Mouse (Mus musculus) adrenal gland, adult 2 months (tissue): ENCODE measurements around the gene Vsnl1. TPM values are rescaled to one million over a fixed set of nuclear protein-coding genes. Genes with fewer than 3 reads are reported as not detected.
A peak's percentile ranks its signal among the peaks of the same experiment; 100 is the strongest.

Experiments
- DNase-seq: peaks from one replicate; pipeline ENCODE4 v3.0.0; 2021
- long read RNA-seq: library from polyadenylated mRNA; stranded (forward); transcript quantifications from one replicate; pipeline ENCODE4 v2.0.0, GENCODE M21; 2021
- polyA plus RNA-seq: library from polyadenylated mRNA; depleted of rRNA; stranded (reverse); fragments of >200 nt; gene quantifications from 2 replicates; pipeline ENCODE4 v1.2.3, GENCODE M21; 2012; rRNA removed
- total RNA-seq, 2 experiments: library from RNA; stranded (reverse); gene quantifications; 2 replicates each; pipeline ENCODE4 v1.2.3; 2021

The Vsnl1 gene
- total RNA-seq = 10 to 100 TPM; 37.3 to 69.8 TPM
- 2.1 and 4.3 TPM in 2 replicates for polyA plus RNA-seq
- long read RNA-seq, transcript Vsnl1-201 (4 exons, 1,903 nt) = major isoform, 34 of 36 reads
- long read RNA-seq, partial matches to known transcripts = 2 of 36 reads
- long read RNA-seq, other reads (novel, unspliced or antisense) = 0 of 36 reads

DNA sequence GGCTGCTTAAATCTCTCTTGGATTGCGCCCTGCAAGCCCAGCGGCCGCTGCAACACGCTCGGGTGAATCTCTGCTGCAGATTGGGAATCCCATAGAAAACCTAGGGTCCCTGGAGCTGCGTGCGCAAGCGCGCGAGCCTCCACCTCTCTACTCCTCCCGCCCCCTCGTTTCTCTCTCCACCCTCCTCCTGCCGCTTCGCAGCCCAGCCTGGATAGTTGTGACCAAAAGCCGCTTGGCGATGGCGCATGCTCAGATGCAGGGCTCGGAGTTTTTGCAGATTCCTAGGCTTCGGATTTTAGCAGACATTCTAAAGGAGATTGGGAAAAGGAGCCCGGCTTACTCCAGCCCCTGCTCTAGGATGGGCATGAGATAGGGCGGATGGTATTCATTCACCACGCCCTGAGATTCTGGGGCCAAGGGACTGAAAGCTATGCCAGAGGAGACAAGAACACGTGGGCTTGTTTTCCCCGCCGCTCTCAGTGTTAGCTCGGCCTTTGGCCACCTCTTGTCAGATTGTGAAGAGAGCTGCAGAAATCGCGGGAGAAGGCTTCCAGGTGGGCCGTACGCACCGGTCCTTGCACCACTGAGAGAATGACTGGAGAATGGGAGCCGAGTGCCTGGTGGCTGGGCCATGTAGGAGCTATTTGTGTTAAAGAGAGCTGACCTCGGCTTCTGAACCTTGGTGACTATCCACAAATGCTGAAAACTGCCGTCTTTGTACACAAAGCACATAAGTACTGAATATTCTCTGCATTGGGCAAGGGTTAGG is at the start of gene Vsnl1:
Gene Vsnl1 (minus strand): TSS at position 117 of the 769 bp plus-strand sequence.
- DNase-seq = peak; percentile 91

DNA sequence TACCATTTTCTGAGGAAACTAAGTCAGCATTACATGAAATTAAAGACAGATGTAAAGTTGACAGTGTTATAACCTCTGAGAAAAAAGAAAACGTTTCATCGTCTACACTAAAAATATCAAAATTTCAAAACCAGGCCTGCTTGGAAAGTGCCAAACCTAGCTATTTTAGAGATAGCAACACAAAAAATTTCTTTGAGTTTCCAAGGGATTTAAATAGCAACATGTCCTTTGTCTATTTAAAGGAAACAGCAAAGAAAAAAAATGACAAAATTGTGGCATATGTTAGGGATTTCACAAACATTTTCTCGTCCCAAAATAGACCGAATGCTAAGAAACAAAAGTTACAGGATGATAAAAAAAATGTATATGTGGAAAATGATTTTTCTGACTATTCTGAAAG is 20.2 kb upstream of the Vsnl1 start:
- no peak for DNase-seq

DNA sequence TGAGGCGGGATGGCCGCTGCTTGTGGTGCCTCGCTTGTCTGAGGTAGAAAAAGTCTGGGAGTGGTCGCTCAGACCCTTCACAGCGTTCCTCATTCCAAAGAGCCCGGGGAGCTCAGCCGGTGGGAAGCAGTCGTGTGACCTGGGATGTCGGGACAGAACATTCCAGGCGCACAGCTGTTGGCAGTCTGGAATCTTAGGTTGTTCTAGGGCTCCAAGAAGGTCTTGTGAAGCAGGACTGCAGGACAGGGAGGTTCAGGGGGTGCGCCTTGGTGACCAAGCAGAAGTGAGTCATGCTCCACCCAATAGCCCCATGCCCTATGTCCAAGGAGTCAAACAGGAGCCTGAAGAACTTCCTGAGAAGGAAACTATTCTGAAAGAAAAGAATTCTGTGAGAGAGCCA is 19.8 kb upstream of the Vsnl1 start:
- DNase-seq = no peak

DNA sequence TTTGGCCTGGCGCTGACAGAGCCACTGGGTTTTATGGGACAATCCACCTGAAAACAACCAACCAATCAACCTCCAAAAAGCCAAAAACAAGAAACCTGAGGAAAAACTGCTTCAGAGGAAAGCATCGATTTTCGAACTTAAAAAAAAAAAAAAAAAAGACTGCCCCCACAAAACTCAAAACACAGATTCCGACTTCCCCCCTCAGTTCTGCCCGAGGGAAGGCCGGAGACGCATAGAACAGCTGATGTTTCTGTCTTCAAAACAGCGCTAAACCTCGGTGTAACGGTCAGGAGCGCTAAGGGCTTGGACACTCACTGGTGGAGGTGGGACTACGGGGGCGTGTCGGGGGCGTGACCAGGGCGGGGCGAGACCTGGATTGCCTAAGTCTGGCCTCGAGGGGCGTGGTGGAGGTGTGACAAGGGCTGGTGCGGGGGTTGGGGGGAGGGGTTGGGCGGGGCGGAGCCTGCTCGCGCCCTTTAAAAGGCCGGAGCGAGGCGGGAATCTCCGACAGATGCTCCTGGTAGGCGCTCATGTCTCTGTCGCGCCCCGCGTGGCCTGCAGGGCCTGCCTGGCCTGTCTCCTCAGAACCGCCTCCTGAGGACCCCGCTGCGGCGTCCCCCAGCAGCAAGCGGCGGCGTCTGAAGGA is 19.3 kb upstream of the Vsnl1 start, which contains the start of gene Rad51ap2:
Gene Rad51ap2 (plus strand): TSS at position 531 of the 646 bp plus-strand sequence.
- DNase-seq = peak; percentile 97

DNA sequence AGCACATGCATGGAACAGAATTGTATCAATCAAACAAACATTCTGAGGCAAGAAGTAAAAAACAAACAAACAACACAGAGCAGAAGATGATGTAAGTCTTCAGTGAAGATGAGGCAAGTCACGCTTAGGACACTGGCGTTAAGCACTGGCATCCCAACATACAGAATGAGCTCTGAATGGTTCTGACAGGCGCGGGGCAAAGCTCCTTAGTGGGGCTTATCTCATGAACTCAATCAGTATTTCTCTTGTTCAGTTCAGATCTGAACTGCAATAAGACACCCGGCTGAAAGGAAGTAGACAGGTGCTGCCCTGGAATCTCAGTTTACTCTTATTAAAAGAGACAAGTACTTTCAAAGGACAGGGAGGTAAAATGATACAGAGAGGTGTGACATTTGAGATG is 17.7 kb upstream of the Vsnl1 start:
- no peak for DNase-seq

DNA sequence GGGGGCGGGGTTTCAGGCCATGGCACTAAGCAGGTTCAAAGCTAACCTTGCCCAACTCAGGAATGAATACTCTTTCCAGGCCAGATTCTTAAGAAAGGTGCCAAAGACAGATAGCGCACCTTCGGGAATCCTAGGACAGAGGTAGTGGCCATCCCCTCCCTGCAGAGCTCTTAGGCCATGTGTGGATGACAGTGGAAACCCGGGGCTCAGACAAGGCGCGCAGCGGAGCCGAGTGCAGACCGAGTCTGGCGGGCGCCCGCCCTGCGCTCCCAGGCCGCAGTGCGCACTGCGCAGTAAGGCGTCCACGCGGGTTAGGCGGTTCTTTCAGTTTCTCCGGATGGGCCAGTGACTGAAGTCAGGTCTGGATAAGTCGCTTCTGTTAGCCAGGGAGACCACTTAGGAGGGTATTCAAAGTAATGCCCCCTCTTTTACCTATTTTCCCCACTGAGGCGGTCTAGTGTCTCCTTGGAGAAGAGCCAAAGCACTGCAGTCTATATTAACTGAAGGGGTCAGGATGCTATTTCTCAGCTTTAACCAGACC is 1.6 kb upstream of the Vsnl1 start:
- DNase-seq = peak; percentile 45

DNA sequence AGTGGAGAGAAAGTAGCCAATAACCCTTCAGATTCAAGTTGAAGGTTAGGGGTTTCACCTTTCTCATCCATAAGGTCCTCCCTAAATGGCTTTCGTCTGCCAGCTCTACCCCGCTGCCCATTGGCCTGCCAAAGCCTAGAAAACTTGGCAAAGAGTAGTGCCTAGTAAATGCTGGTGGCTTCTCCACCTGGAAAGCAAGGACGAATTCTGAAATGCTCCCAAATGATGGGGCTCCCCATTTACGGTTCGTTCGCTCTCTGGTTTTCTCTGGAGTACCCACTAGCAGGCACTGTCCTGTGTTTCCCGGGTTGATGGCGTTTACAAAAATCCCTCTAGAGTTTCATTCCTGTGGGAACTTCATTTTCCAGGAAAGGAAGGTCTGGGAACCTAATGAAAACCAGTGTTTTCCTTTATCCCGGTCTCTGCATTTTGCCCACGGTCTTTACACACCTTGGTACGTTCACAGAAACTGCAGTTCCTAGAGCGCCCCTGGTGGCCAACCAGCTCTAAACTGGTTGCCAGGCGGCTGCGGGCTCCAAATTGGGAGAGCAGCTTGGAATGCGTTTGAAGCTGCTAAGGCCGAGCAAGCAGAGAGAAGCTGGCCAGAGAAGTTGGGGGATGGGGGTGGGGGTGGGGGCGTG is 973 bp upstream of the Vsnl1 start:
- DNase-seq = peak; percentile 84

DNA sequence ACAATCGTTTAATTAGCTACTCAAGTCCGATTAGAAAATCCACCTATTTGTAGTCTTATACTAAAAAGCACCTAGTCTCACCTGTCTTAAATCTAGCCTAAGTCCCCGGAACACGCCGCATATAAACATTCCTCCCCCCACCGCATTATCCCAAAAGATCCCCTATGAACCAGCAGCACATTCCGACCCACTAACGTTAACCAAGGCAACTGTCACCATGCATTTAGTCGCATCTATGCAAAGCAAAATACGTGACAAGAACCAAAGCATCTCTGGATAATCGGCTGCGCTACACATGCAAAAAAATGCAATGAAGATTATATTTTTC is 426 bp downstream of the Vsnl1 start:
- DNase-seq = peak; percentile 15

DNA sequence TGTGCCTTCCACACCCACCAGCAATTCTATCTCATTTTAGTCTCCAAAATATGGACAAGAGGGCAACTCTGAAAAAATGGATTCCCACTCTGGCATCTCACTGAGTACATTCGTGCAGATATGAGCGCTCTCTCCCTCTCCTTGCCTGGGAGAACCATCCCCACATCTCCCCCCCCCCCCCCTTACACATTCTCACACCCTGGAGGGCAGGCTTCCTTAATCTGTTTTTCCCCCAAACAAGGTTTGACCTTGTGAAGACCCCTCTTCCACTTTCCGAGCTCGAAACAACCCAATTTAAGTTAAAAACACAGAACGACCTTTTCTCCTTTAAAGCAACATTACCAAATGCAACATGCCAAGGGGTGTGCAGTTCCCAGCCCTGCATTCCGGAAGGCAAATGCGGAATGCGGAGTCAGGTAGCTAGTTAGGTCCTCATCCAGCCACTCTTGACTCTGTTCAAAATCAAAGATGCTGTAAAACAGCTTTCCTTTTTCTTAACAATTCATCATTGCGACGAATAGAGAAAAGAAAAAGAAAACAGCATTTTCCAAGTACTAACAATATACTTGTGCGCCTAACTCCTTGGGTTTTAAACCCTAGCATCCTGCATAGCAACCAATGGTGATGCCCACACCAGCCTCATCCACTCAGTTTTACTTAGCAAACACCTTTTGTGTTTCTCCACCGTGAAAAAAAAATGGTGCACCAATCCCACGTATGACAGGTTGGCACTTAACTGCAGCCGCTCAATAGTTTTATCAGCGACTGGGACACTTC is 979 bp downstream of the Vsnl1 start:
- no peak for DNase-seq

DNA sequence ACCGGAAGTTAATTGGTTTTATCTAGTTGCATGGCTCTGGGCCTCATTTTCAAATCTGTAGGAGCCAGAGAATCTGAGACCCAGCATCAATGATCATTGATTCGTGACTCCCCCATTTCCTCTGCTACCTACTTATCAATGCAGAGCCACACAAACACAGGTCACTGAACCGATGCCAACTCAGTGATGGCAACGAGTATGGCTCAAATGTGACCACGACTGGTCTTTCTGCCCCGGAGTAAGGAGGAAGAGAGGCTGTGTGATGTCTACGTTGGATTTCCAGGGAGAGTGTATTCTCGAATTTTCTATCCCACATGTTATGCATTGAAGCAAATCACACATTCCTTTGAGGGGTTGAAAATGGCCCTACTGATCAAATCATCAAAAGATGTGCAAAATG is 2.0 kb downstream of the Vsnl1 start:
- DNase-seq = no peak

DNA sequence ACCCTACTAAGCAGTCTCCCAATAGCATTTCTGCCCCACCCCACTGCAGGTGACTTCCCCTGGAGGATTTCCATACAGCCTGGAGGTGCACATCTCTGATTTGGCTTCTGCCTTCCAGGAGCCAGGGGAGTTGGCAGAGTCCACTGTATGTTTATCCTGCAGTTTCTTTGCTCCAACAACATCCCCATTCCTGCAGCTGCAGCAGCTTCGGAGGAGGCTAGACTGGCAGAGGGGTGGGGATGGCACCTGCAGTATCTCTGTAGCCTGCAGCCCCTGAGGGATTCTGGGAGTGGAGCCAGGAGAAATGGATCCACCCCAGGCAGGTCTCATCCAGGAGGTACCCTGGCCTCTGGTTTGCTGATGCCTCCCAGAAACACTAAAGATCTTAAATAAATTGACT is 2.7 kb downstream of the Vsnl1 start:
- no peak for DNase-seq

DNA sequence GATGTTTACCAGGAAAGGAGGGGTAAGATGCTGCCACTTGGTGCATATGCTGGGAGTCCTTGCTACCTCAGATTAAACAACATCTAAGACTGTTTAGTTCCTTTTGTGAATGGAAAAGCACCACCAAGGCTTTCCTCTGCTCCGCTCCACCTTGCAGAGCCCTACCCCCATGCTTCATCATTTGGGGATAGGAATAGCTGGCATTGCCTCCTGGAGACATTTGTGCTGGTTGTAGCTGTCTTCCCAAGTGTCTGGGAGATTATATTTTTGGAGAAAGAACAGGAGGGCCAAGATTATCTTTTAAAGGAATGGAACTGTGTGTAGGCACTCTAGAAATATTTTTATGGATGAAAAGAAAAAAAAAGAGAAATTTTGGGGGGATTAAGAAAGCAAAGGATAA is 3.3 kb downstream of the Vsnl1 start:
- no peak for DNase-seq

DNA sequence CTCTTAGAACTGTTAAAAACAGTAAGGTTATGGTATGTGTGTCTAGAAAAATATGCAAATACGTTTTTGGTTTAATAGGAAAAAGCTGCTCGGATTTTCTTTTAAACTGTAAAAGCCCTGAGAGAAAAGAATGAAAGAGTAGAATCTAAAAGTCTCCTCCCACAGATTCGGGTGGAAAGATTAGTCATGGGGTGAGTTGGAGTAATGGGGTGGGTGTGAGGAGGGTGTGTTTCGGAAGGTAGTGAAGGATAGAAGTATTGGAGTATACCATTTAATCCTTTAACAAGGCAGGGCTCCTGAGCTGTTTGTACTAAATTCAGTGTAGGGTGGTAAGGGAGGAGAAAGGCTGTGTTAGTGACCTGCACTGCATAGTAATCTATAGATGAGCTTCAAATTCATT is 9.0 kb downstream of the Vsnl1 start:
- DNase-seq = no peak

DNA sequence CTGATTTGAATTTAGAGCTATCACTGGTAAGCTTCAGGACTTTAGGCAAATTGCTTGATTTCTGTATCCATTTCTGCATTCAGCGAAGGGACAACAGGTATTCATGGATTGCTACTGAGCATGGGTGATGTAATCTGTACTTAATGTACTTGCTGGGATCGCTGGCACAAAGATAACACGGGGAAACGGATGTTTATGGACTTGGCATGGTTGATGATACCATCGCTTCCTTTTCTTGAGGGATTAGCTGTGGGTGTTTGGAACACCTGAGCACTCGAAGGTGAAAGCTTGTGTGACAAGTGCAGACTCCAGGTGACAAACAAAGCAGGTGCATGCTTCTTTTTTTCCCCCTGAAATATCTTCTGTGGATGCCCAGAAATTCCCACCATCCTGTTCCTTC is 18.3 kb downstream of the Vsnl1 start:
- DNase-seq = no peak

DNA sequence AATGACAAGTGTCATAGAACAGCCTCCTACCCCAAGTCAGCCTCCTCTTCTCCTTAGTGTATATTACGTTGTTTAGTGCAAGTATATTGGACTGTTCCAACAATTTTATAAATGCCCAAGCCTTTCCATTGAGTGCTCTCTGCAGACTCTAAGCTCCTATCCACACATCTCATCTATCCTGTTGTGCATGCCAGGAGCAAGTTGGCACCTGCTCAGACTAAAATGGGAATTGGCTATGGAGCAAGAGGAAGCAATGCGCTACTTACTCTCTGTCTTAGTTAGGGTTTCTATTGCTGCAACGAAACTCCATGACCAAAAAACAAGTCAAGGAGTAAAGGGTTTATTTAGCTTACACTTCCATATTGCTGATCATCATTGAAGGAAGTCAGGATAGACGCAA is 28.7 kb downstream of the Vsnl1 start:
- DNase-seq = no peak

DNA sequence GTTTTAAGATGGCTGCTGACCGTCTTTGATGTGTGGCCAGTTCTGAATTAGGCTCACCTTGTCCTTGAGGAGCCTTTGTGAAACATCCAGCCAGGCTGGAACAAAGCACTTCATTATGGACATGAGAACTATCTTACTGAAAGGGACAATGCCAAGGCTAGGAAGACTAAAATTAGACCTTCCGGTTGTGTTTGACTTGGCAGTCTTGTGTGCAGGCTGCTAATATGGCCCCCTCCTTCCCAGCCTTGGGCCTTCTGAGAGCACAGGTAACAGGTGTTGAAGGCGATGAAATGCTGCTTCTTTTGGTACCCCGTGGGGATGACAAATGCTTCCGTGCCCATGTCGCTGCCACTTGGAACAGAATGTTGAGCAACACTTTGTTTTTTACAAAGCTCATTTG is 37.6 kb downstream of the Vsnl1 start:
- DNase-seq = peak; percentile 40

DNA sequence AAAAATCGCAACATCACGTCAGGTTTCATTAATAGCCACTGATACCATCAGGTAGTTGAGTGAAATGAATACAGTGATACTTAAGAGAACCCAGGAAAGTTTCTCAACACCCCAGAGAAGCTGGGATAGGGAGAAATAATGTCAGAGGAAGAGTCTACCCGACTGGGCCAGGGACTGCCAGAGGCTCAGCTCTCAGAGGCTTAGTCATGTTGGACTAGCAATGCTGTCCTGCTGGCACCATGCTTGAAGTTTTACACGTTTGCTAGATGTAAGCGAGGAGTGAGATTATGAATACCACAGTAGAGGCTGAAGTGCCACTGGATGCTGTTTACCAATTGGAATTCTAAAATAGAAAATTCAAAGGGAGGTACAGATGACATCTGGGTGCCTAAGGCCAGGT is 39.4 kb downstream of the Vsnl1 start:
- no peak for DNase-seq

DNA sequence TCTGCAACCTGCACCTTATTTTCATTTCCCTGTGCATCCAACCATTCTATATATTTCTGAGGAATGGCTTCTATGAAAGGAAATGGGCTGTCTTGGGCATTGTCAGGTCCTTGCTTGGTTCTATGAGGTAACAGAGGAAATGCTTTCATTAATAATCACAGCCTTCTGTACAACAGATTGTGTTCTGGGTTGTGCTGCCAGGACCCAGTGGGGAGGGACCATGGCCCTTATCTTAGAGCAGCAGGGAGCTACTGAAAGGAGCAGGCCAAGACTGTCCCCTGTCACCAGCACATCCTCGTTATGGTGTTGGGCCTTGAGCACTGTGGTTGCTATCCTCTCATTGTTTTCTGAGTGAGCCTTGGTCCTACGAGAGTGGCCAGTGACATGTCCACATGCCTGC is 40.9 kb downstream of the Vsnl1 start:
- DNase-seq = no peak

DNA sequence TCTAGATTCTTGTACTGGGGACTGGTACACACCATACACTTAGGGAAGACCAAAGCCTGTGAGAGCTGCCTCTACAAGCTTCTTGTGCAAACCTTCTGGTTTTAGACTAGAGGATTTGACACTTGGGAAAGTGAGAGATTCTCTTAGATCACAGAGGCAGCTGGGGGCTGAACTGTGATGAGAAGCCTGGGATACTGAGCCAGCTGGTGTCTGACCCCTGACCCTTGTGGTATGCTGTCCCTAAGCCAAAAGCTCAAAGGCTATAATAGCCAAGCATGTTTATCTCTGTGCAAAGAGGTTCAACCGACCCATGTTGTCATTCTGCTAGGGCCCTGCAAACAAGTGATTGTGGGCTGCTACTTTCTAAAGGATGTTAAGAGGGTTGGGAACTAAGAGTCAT is 43.9 kb downstream of the Vsnl1 start:
- no peak for DNase-seq

DNA sequence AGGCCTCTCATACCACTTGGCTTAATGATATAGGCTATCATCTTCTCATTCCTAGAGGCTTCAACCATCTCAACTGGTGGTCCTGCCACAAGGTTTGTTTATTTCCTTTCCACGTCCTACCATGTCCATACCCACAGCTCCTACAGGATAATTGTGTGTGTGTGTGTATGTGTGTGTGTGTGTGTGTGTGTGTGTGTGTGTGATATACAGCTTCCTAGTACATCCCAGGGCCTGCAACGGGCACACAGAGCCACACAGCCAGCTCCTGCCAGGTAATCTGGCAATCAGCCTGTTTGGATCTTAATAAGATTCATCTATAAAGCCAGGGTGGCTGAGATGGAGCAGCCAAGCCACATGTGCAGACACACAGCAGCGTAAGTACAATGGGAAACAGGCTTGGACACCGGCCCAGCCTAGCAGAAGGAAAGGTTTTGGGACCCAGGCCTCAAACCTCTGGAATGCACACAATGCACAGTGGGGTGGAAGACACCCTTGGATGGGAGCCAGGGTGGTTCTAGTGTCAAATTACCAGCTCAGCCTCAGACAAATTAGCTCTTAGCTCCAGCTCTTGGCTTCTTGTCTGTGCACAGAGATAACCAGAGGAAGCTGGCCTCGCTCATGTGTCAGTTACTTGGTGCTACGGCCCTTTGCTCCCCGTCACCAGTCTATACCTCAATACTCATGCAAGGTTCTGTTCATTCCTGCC is 45.0 kb downstream of the Vsnl1 start:
- peak; percentile 20 for DNase-seq

DNA sequence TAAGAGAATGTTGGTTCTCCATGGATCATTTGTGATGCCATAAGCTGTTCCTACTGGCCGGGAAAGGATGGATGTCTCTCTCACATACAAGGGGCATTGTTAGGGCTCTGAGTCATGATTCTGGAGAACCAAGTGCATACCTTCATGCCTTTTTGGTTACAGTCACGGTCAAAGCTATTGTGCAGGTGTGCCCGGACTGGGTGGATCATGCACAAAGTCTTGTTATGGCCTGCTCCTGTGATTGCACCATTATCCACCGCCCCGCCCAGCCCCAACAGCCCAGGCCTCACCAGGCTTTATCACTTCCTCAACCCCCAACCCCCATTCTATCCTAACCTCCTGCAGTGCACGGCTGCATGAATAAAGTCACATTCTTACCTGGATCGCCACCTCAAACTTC is 47.3 kb downstream of the Vsnl1 start:
- no peak for DNase-seq
